Mouse (Mus musculus) liver, adult 2 months (tissue): ENCODE data around the gene Cfap70.

Experiments used
- CTCF ChIP-seq: fragments of 200-500 bp; IDR thresholded peaks from 2 replicates; pipeline ENCODE4 v1.5.1; 2011; ENCODE audit warnings: low read depth, low read length, control low read depth
- POLR2A ChIP-seq: fragments of 200-500 bp; IDR thresholded peaks from 2 replicates; pipeline ENCODE4 v1.6.1; 2011; ENCODE audit warnings: low read length, control low read depth; ENCODE audit not compliant: insufficient read depth; ENCODE audit errors: extremely low read depth

- TF ChIP-seq POLR2A, result no peak
- no peak for TF ChIP-seq CTCF
Measured at GRCm38 (mm10) chr14:20392326-20392725, 59.7 kb downstream of the Cfap70 start.
